Mouse (Mus musculus): ENCODE measurements around the gene Srrm2. TPM values are rescaled to one million over a fixed set of nuclear protein-coding genes. Genes with fewer than 3 reads are reported as not detected.

The Srrm2 gene
- polyA plus RNA-seq, 1 experiment: 671 TPM

- no peak overlapping the region for H3K4me3 ChIP-seq (ENCODE audit: extremely low read depth, insufficient read depth, insufficient read length)
Observed at GRCm38 (mm10) chr17:23786510-23786931, 3.8 kb upstream of the Srrm2 start.

GRCm38 (mm10) chr17:23788973-23789372 lies 1.4 kb upstream of the Srrm2 start:
- peaks cover 6% of the 10 kb centered on the region; the same call in 1 of the 2 replicates for H3K27me3 ChIP-seq (ENCODE audit: control insufficient read depth, insufficient read depth, low read length)
- TF ChIP-seq POLR2A (IDR thresholded peaks at IDR 0.05; ENCODE audit: low read depth, low read length) (no peak), CTCF (IDR thresholded peaks at IDR 0.05; ENCODE audit: extremely low read depth, insufficient read depth, insufficient read length, insufficient replicate concordance) (no peak)
- H3K36me3 ChIP-seq (ENCODE audit: control insufficient read depth, insufficient read depth, low read length): no peaks in the 10 kb centered on the region
- no peak for DNase-seq (ENCODE audit: low read depth in 1 of 2, low spot score in 2 of 2)
- H3K4me3 ChIP-seq (ENCODE audit: extremely low read depth, insufficient read depth, insufficient read length): no peak overlapping the region
- H3K27ac ChIP-seq (ENCODE audit: insufficient read depth, low read length): no peak overlapping the region
- WGBS: 89% methylated on average over 4 of the region's 4 CpGs
- H3K4me1 ChIP-seq (ENCODE audit: control insufficient read depth, insufficient read depth, insufficient read length): peaks cover 9% of the 10 kb centered on the region; the same call in 1 of the 2 replicates

More at GRCm38 (mm10) chr17:23786510-23786931, 3.8 kb upstream of the Srrm2 start:
- no peaks in the 10 kb centered on the region for H3K36me3 ChIP-seq (ENCODE audit: control insufficient read depth, insufficient read depth, low read length)
- peaks cover 6% of the 10 kb centered on the region; the same call in 1 of the 2 replicates for H3K27me3 ChIP-seq (ENCODE audit: control insufficient read depth, insufficient read depth, low read length)
- no peak for TF ChIP-seq POLR2A (IDR thresholded peaks at IDR 0.05; ENCODE audit: low read depth, low read length)
- TF ChIP-seq CTCF (IDR thresholded peaks at IDR 0.05; ENCODE audit: extremely low read depth, insufficient read depth, insufficient read length, insufficient replicate concordance): no peak
- H3K4me1 ChIP-seq (ENCODE audit: control insufficient read depth, insufficient read depth, insufficient read length): peaks cover 9% of the 10 kb centered on the region; the same call in 1 of the 2 replicates
- H3K27ac ChIP-seq (ENCODE audit: insufficient read depth, low read length): no peak overlapping the region
- DNase-seq (ENCODE audit: low read depth in 1 of 2, low spot score in 2 of 2): no peak
- WGBS: 64% methylated on average over 13 of the region's 13 CpGs

DNA sequence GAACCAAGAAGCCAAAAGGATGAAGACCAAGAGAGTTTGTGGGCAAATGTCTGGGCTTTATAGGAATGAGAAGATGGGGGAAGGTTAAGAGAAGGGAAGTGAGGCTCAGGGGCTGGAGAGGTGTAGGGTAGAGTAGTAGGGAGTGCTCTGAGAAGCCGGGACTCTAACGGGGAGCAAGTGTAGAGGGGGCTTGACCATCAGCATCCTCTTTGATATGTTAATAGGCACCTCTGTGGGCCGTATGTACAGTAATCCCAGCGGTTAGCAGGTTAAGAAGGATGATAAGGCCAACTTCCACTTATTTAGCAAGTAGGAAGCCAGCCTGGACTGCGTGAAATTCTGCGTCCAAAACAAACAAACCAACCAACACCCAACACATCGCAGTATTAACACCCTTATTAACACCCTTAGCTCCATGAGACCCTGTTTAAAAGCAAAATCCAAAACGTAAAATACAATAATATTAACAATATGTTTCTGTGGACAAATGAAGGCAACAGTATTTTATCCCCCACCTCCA lies 523 bp upstream of the Srrm2 start:
- Histone ChIP-seq H3K27me3 (ENCODE audit: control insufficient read depth, insufficient read depth, low read length) (peaks cover 6% of the 10 kb centered on the region; the same call in 1 of the 2 replicates), H3K27ac (ENCODE audit: insufficient read depth, low read length) (peak overlapping the region; percentile 41; the same call in 1 of the 2 replicates), H3K36me3 (ENCODE audit: control insufficient read depth, insufficient read depth, low read length) (no peaks in the 10 kb centered on the region), H3K4me3 (ENCODE audit: extremely low read depth, insufficient read depth, insufficient read length) (peak overlapping the region; percentile 69), H3K4me1 (ENCODE audit: control insufficient read depth, insufficient read depth, insufficient read length) (peaks cover 9% of the 10 kb centered on the region; the same call in 1 of the 2 replicates)
- TF ChIP-seq CTCF (IDR thresholded peaks at IDR 0.05; ENCODE audit: extremely low read depth, insufficient read depth, insufficient read length, insufficient replicate concordance): no peak
- TF ChIP-seq POLR2A (IDR thresholded peaks at IDR 0.05; ENCODE audit: low read depth, low read length): no peak
- 31% methylated on average over 8 of the region's 8 CpGs for WGBS
- DNase-seq (ENCODE audit: low read depth in 1 of 2, low spot score in 2 of 2): no peak

DNA sequence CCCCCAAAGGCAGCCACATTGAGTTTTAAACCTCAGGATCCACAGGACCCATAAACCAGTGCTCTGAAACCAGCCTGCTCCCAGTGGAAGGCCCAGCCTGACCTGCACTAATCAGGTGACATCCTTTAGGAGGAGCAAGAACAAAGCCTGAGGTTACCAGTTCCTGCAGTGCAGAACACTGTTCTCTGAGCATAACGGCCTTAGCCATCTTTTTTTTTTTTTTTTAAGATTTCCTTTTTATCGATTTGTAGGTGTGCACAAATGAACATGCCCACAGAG lies 686 bp downstream of the Srrm2 start:
- Histone ChIP-seq H3K27ac (ENCODE audit: insufficient read depth, low read length) (no peak overlapping the region), H3K36me3 (ENCODE audit: control insufficient read depth, insufficient read depth, low read length) (no peaks in the 10 kb centered on the region), H3K4me1 (ENCODE audit: control insufficient read depth, insufficient read depth, insufficient read length) (peaks cover 9% of the 10 kb centered on the region; the same call in 1 of the 2 replicates), H3K4me3 (ENCODE audit: extremely low read depth, insufficient read depth, insufficient read length) (peak overlapping the region; percentile 69), H3K27me3 (ENCODE audit: control insufficient read depth, insufficient read depth, low read length) (0 out of 2 replicates have a peak, but pooled peaks cover 1% of the 10 kb centered on the region)
- DNase-seq (ENCODE audit: low read depth in 1 of 2, low spot score in 2 of 2): no peak
- 9% methylated on average over 2 of the region's 2 CpGs for WGBS
- TF ChIP-seq CTCF (IDR thresholded peaks at IDR 0.05; ENCODE audit: extremely low read depth, insufficient read depth, insufficient read length, insufficient replicate concordance): no peak
- no peak for TF ChIP-seq POLR2A (IDR thresholded peaks at IDR 0.05; ENCODE audit: low read depth, low read length)

GRCm38 (mm10) chr17:23795323-23795722 lies 5.0 kb downstream of the Srrm2 start:
- no peak overlapping the region for H3K4me3 ChIP-seq (ENCODE audit: extremely low read depth, insufficient read depth, insufficient read length)
- DNase-seq (ENCODE audit: low read depth in 1 of 2, low spot score in 2 of 2): no peak
- 95% methylated on average over 8 of the region's 8 CpGs for WGBS

GRCm38 (mm10) chr17:23797316-23797715 lies 7.0 kb downstream of the Srrm2 start:
- Histone ChIP-seq H3K27ac (ENCODE audit: insufficient read depth, low read length) (no peak overlapping the region; the same call in 1 of the 2 replicates), H3K4me3 (ENCODE audit: extremely low read depth, insufficient read depth, insufficient read length) (no peak overlapping the region), H3K4me1 (ENCODE audit: control insufficient read depth, insufficient read depth, insufficient read length) (peaks cover 2% of the 10 kb centered on the region; the same call in 1 of the 2 replicates), H3K36me3 (ENCODE audit: control insufficient read depth, insufficient read depth, low read length) (no peaks in the 10 kb centered on the region), H3K27me3 (ENCODE audit: control insufficient read depth, insufficient read depth, low read length) (no peaks in the 10 kb centered on the region)
- 25% methylated on average over 7 of the region's 7 CpGs for WGBS
- DNase-seq (ENCODE audit: low read depth in 1 of 2, low spot score in 2 of 2): no peak
- TF ChIP-seq CTCF (IDR thresholded peaks at IDR 0.05; ENCODE audit: extremely low read depth, insufficient read depth, insufficient read length, insufficient replicate concordance): no peak
- TF ChIP-seq POLR2A (IDR thresholded peaks at IDR 0.05; ENCODE audit: low read depth, low read length): no peak

More at GRCm38 (mm10) chr17:23795323-23795722, 5.0 kb downstream of the Srrm2 start:
- Histone ChIP-seq H3K27me3 (ENCODE audit: control insufficient read depth, insufficient read depth, low read length) (no peaks in the 10 kb centered on the region), H3K36me3 (ENCODE audit: control insufficient read depth, insufficient read depth, low read length) (no peaks in the 10 kb centered on the region), H3K27ac (ENCODE audit: insufficient read depth, low read length) (no peak overlapping the region), H3K4me1 (ENCODE audit: control insufficient read depth, insufficient read depth, insufficient read length) (peaks cover 4% of the 10 kb centered on the region; the same call in 1 of the 2 replicates)
- TF ChIP-seq POLR2A (IDR thresholded peaks at IDR 0.05; ENCODE audit: low read depth, low read length) (no peak), CTCF (IDR thresholded peaks at IDR 0.05; ENCODE audit: extremely low read depth, insufficient read depth, insufficient read length, insufficient replicate concordance) (no peak)

GRCm38 (mm10) chr17:23801627-23802026 lies 11.3 kb downstream of the Srrm2 start:
- no peak overlapping the region for H3K27ac ChIP-seq (ENCODE audit: insufficient read depth, low read length)
- H3K4me1 ChIP-seq (ENCODE audit: control insufficient read depth, insufficient read depth, insufficient read length): peaks cover 7% of the 10 kb centered on the region
- no peak for TF ChIP-seq POLR2A (IDR thresholded peaks at IDR 0.05; ENCODE audit: low read depth, low read length)
- no peak for TF ChIP-seq CTCF (IDR thresholded peaks at IDR 0.05; ENCODE audit: extremely low read depth, insufficient read depth, insufficient read length, insufficient replicate concordance)
- H3K36me3 ChIP-seq (ENCODE audit: control insufficient read depth, insufficient read depth, low read length): no peaks in the 10 kb centered on the region; the same call in 1 of the 2 replicates
- H3K27me3 ChIP-seq (ENCODE audit: control insufficient read depth, insufficient read depth, low read length): no peaks in the 10 kb centered on the region
- DNase-seq (ENCODE audit: low read depth in 1 of 2, low spot score in 2 of 2): no peak
- WGBS: 94% methylated on average over 10 of the region's 10 CpGs
- no peak overlapping the region for H3K4me3 ChIP-seq (ENCODE audit: extremely low read depth, insufficient read depth, insufficient read length)

Data from spleen, adult 2 months (tissue).